Mouse (Mus musculus) lung, postnatal 4 days (tissue): ENCODE measurements around the gene Alg10b.
"Not testable (repeated sequence)": the region's sequence is repeated elsewhere in the genome, so short reads cannot be mapped to it uniquely, and the experiment has no call there.

Experiments
- DNase-seq, 2 experiments: peaks; one replicate each; pipeline ENCODE4 v3.0.0; 2021

Gene Alg10b

DNA sequence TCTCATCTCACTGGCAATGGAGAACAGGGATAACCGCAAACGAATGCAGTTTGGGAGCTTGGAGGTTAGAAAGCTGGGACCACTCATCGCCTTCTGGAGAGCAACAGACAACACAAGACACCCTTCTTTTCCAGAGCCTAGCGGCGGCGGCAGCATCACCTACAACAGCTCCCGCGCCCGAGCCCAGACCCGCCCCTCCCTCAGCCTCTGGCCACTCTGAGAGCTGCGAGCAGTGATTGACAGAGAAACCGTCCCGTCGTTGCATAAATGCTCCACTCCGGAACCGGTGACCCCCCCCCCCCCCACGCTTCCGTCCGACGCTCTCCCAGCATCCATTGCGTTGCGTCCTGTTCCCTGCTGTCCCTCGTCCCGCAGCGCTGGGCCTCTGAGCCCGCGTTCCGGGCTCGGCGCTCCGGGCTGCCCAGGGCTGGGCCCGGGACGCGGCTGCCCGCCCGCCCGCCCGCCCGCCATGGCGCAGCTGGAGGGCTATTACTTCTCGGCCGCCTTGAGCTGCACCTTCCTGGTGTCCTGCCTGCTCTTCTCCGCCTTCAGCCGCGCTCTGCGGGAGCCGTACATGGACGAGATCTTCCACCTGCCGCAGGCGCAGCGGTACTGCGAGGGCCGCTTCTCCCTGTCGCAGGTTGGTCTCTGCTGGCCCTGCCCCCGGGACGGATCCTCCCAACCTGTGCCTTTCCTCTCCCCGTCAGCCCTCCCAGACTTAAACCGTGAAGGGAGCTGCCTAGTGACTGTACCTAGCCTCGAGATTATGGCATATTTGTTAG lies at the start of gene Alg10b:
Gene Alg10b (plus strand): TSS at position 343 of the 782 bp plus-strand sequence.
- DNase-seq: peak; percentile 86 to 87

DNA sequence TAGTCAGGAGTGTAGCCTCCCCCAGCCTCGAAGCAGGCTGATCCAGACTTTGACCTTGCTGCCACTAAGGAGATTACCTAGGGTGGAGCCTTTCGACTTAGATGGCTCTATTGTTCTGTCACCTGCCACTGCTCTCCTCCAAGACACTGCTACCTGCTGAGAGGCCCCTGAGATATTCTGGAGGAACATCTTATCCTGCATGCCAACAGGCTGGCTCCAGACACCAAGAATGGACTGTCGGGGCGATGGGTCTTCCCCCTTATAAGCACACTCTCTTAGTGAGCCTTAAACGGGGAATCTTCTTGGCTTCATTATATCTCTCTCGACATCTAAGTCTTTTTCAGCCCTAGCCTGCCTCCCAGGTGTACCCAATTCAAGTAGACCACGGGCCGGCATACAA lies 41.0 kb upstream of the Alg10b start:
- not testable (repeated sequence) for DNase-seq

DNA sequence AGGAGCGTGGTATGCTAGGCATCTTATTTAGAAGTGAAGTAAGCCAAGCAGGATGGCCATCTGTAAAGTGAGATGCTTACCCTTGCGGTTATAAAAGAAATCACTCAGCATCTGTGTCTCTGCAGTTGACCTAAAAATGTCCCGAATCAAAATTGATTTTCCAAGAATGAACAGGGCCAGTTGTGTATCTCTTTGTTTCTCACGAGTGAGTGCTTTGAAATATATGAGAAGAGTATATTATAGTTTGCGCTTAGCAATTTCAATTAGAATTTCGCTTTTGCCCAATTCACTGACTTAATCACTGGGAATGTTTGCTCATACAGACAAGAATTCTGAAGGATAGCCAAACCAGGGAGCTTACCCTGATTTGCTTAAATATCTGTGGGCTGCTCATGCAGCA lies 40.6 kb upstream of the Alg10b start:
- no peak for DNase-seq

DNA sequence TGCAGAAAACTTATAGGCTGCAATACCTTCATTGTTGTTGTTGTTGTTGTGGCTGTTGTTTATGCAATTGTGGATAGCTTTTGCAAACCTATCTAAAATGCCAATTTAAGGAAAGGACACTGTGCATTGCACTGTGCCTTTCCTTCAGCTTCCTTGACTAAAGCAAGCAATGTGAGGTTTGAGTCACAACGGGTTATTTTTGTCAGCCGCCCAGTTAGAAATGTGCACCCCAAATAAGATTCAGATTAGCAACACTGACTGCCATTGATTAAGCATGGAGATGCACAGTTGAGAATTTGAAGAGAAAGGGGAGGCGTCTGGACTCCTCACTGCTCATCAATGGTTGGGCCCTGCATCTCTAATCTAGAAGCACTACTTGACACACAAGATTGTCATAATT lies 39.4 kb upstream of the Alg10b start:
- no peak for DNase-seq

DNA sequence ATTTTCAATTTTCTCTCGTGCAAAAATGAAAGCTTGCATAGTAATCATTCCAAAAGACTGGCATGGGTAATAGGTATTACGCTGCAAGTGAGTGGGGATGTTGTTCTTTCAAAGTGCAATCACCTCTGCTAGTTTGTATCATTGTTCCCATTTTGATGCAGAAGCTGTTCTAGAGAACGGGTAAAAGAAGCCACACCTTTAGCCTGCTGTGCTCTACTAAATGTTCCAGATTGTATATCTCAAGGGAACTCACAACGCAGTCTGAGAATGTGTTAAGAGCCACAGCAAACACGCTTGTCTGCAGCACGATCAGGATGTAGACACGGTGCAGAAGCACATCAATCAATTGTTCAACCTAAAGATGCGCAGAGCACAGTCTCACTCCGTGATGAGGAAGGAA lies 34.6 kb upstream of the Alg10b start:
- DNase-seq: no peak

DNA sequence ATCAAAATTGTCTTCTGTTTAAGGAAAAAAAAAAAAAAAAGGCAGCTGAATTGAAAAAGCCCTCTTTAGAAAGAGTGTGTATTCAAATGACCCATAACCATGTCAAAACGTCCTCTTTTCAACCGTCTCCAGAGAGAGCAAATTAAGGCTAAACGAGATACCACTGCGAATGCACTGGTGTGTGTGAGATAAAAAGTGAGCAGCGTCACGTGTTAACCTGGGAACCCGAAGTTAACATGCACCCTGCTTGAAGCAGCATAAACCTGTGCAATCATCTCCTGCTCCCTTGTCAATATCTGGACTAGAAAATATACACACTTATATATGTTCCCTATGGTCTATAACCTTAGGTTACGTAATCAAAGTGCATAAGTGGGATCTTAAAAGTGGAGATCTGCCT lies 10.2 kb upstream of the Alg10b start:
- no peak for DNase-seq

DNA sequence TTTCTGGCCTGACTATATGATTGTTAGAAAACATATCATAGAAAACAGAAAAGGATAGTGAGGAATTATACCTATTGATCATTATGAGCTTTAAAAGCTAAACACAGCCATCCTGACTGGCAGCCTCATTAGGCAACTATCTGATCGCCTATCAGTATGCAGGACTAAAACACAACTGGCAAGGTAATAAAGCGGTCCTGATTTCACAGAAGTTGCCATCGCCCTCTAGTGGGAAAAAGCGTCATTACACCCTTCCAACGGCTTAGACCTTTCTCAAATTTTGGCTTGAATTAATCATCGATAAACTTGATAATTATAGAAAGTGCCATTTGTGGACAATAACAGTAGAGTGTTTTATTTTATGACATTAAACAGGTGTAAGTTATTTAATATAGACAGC lies 9.2 kb upstream of the Alg10b start:
- peak in 1 of 2 experiments; percentile 41 for DNase-seq

DNA sequence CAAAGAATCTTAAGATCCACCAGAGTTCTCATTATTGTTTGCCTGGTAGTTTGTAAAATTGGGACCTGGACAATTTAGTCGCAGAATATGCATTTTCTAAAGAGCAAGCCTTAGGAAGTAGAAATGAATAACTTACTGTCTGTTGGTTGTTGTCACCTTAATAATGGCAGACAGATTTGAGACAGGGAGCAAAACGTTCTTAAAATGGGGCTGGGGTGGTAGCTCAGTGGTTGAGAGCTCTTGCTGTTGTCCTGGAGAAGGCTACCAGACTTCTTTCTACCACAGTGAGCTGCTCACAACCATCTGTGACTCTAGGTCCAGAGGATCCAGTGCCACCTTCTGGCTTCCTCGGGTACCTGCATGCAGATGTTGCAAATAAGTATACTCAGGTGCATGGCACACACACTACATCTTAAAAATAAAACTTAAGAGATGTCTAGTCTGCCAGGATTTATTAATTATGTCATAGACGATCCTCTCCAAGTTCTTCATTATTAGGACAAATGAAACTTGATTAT lies 1.0 kb downstream of the Alg10b start:
- DNase-seq: peak; percentile 27 to 35

DNA sequence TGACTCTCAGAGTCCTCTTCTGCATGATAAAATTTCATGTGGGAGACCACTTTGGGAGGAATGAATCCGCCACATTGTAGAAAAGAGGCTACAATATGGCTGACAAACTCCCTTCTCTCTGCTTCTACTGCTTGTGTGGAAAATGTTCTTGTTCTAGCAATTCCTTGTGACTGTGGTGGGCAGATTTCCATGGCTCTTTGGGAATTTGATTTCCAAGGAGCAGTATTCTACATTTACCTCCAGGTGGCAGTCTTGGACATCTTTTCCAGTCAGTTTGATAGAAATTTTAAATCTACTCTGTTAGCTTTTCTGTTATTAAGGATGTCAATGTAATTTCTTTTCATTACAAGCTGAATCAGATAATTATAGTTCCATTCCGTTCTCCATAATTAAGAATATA lies 13.5 kb downstream of the Alg10b start:
- DNase-seq: no peak

DNA sequence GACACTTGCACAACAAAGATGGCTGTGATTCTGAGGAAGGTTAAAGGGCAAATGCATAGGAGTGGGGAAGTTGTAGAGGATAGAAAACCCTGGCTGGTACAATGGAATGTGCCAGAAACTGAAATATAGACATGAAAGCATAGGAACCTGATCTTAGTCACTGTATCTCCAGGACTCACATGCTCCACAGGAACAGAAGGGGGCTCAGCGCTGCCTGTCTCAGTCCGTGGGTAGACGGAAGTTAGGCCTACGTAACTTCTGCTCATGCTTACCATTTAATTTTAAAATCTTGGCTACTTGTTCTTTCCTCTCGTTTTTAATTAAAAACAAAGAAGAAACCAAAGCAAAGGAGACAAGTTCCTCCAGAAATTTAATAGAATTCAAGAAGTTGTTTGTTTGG lies 20.0 kb downstream of the Alg10b start:
- DNase-seq: no peak

DNA sequence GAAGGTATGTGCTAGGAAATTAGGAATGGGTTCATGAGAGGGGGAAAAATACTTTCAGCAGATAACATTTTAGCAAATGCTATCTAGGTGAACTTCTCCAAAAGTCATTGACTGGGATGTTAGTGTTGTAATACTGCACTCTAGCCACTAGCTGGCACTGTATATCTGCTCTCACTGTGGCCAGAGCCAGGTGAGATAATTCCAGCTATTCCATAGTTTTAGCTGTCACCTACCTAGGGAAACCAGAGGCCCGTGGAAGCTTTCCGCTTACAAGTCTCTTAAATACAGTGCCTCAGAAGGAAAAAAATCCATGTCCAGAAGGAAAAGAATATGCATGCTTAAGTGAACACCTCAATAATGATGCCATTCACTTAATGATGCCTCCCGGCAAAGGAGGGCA lies 25.6 kb downstream of the Alg10b start:
- DNase-seq: no peak

DNA sequence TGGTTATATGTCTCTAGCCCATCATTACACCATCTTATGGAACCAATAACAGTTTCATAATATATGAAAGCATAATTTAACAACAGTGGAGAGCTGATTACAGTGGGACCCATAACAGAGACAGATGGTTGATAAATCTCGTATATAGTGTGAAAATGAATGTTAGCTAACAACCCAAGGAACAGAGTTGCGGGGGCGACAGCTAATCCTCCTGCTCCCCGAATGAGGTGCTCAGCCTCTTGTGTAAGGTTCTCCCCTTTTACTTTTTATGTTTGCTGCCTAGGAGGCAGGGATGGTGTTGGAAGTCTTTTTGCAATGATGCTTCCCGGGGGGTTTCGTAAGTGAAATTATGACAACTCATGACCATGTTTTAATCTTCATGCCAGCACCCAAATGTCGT lies 58.8 kb downstream of the Alg10b start:
- DNase-seq: no peak
